Mouse (Mus musculus): ENCODE results near the gene Kifap3. TPM values are rescaled to one million over a fixed set of nuclear protein-coding genes. Genes with fewer than 3 reads are reported as not detected.

Gene Kifap3
- polyA plus RNA-seq, 1 experiment, result 17.5 TPM

- Histone ChIP-seq H3K4me3 (no peak overlapping the region), H3K36me3 (ENCODE audit: control insufficient read depth, insufficient read depth) (peaks cover 4% of the 10 kb centered on the region), H3K27me3 (ENCODE audit: control insufficient read depth, insufficient read depth, insufficient read length) (no peaks in the 10 kb centered on the region), H3K4me2 (ENCODE audit: low read depth) (no peak overlapping the region), H3ac (ENCODE audit: control insufficient read depth, insufficient read length) (no peak overlapping the region), H3K79me2 (ENCODE audit: control insufficient read depth, insufficient read depth) (no peaks in the 10 kb centered on the region)
- TF ChIP-seq CEBPB (IDR thresholded peaks at IDR 0.05; ENCODE audit: insufficient read depth, poor library complexity, severe bottlenecking), result no peak
- no peak for TF ChIP-seq MYOD1 (IDR thresholded peaks at IDR 0.05; ENCODE audit: control insufficient read depth in 1 of 3, insufficient read length in 2 of 3, low read depth in 2 of 3)
- no peak for TF ChIP-seq POLR2A (IDR thresholded peaks at IDR 0.05; ENCODE audit: insufficient read length, low read depth)
- no peak for TF ChIP-seq MYOG (IDR thresholded peaks at IDR 0.05; ENCODE audit: control insufficient read depth in 1 of 3, insufficient read depth in 1 of 3, insufficient read length in 2 of 3, low read depth in 2 of 3)
- TF ChIP-seq USF1 (IDR thresholded peaks at IDR 0.05; ENCODE audit: low read depth), result no peak
- no peak for TF ChIP-seq MAX (IDR thresholded peaks at IDR 0.05; ENCODE audit: low read depth)
- TF ChIP-seq TCF3 (IDR thresholded peaks at IDR 0.05; ENCODE audit: insufficient read length, low read depth), result no peak
- no peak for TF ChIP-seq POLR2AphosphoS2 (IDR thresholded peaks at IDR 0.05; ENCODE audit: insufficient read length, low read depth)
- TF ChIP-seq E2F4 (IDR thresholded peaks at IDR 0.05; ENCODE audit: insufficient read depth), result no peak
- TF ChIP-seq SRF (IDR thresholded peaks at IDR 0.05; ENCODE audit: control insufficient read depth, insufficient read length, low read depth), result no peak
- TF ChIP-seq REST (IDR thresholded peaks at IDR 0.05; ENCODE audit: insufficient read depth, insufficient read length), result no peak
- TF ChIP-seq TCF12 (IDR thresholded peaks at IDR 0.05; ENCODE audit: insufficient read depth, poor library complexity, severe bottlenecking), result no peak
These were observed 62.9 kb downstream of the Kifap3 start for GRCm38 (mm10) chr1:163842238-163842637.

- H3K79me2 ChIP-seq (ENCODE audit: control insufficient read depth, insufficient read depth), result no peaks in the 10 kb centered on the region
These were observed 64.5 kb downstream of the Kifap3 start for GRCm38 (mm10) chr1:163843899-163844298.

GRCm38 (mm10) chr1:163852884-163853560, 73.6 kb downstream of the Kifap3 start:
- TF ChIP-seq MYOD1 (IDR thresholded peaks at IDR 0.05; ENCODE audit: control insufficient read depth in 1 of 3, insufficient read length in 2 of 3, low read depth in 2 of 3) (no peak), SRF (IDR thresholded peaks at IDR 0.05; ENCODE audit: control insufficient read depth, insufficient read length, low read depth) (no peak), E2F4 (IDR thresholded peaks at IDR 0.05; ENCODE audit: insufficient read depth) (no peak), POLR2A (IDR thresholded peaks at IDR 0.05; ENCODE audit: insufficient read length, low read depth) (no peak), MYOG (IDR thresholded peaks at IDR 0.05; ENCODE audit: control insufficient read depth in 1 of 3, insufficient read depth in 1 of 3, insufficient read length in 2 of 3, low read depth in 2 of 3) (no peak), CEBPB (IDR thresholded peaks at IDR 0.05; ENCODE audit: insufficient read depth, poor library complexity, severe bottlenecking) (no peak), POLR2AphosphoS2 (IDR thresholded peaks at IDR 0.05; ENCODE audit: insufficient read length, low read depth) (no peak), USF1 (IDR thresholded peaks at IDR 0.05; ENCODE audit: low read depth) (no peak), TCF12 (IDR thresholded peaks at IDR 0.05; ENCODE audit: insufficient read depth, poor library complexity, severe bottlenecking) (no peak), REST (IDR thresholded peaks at IDR 0.05; ENCODE audit: insufficient read depth, insufficient read length) (no peak), MAX (IDR thresholded peaks at IDR 0.05; ENCODE audit: low read depth) (no peak)
- Histone ChIP-seq H3K27me3 (ENCODE audit: control insufficient read depth, insufficient read depth, insufficient read length) (no peaks in the 10 kb centered on the region), H3ac (ENCODE audit: control insufficient read depth, insufficient read length) (no peak overlapping the region), H3K79me2 (ENCODE audit: control insufficient read depth, insufficient read depth) (no peaks in the 10 kb centered on the region), H3K4me3 (no peak overlapping the region), H3K36me3 (ENCODE audit: control insufficient read depth, insufficient read depth) (peaks cover 16% of the 10 kb centered on the region), H3K4me2 (ENCODE audit: low read depth) (no peak overlapping the region)

More at GRCm38 (mm10) chr1:163843899-163844298, 64.5 kb downstream of the Kifap3 start:
- Histone ChIP-seq H3K4me3 (no peak overlapping the region), H3K36me3 (ENCODE audit: control insufficient read depth, insufficient read depth) (peaks cover 9% of the 10 kb centered on the region), H3ac (ENCODE audit: control insufficient read depth, insufficient read length) (no peak overlapping the region), H3K4me2 (ENCODE audit: low read depth) (no peak overlapping the region), H3K27me3 (ENCODE audit: control insufficient read depth, insufficient read depth, insufficient read length) (no peaks in the 10 kb centered on the region)
- TF ChIP-seq USF1 (IDR thresholded peaks at IDR 0.05; ENCODE audit: low read depth) (no peak), REST (IDR thresholded peaks at IDR 0.05; ENCODE audit: insufficient read depth, insufficient read length) (no peak), POLR2AphosphoS2 (IDR thresholded peaks at IDR 0.05; ENCODE audit: insufficient read length, low read depth) (no peak), SRF (IDR thresholded peaks at IDR 0.05; ENCODE audit: control insufficient read depth, insufficient read length, low read depth) (no peak), TCF3 (IDR thresholded peaks at IDR 0.05; ENCODE audit: insufficient read length, low read depth) (no peak), MYOD1 (IDR thresholded peaks at IDR 0.05; ENCODE audit: control insufficient read depth in 1 of 3, insufficient read length in 2 of 3, low read depth in 2 of 3) (no peak), MAX (IDR thresholded peaks at IDR 0.05; ENCODE audit: low read depth) (no peak), E2F4 (IDR thresholded peaks at IDR 0.05; ENCODE audit: insufficient read depth) (no peak), MYOG (IDR thresholded peaks at IDR 0.05; ENCODE audit: control insufficient read depth in 1 of 3, insufficient read depth in 1 of 3, insufficient read length in 2 of 3, low read depth in 2 of 3) (no peak), POLR2A (IDR thresholded peaks at IDR 0.05; ENCODE audit: insufficient read length, low read depth) (no peak), TCF12 (IDR thresholded peaks at IDR 0.05; ENCODE audit: insufficient read depth, poor library complexity, severe bottlenecking) (no peak), CEBPB (IDR thresholded peaks at IDR 0.05; ENCODE audit: insufficient read depth, poor library complexity, severe bottlenecking) (no peak)

GRCm38 (mm10) chr1:163858420-163858819, 79.0 kb downstream of the Kifap3 start:
- Histone ChIP-seq H3K4me3 (no peak overlapping the region), H3ac (ENCODE audit: control insufficient read depth, insufficient read length) (no peak overlapping the region), H3K79me2 (ENCODE audit: control insufficient read depth, insufficient read depth) (no peaks in the 10 kb centered on the region), H3K4me2 (ENCODE audit: low read depth) (no peak overlapping the region), H3K27me3 (ENCODE audit: control insufficient read depth, insufficient read depth, insufficient read length) (no peaks in the 10 kb centered on the region), H3K36me3 (ENCODE audit: control insufficient read depth, insufficient read depth) (peaks cover 15% of the 10 kb centered on the region)
- TF ChIP-seq MAX (IDR thresholded peaks at IDR 0.05; ENCODE audit: low read depth) (no peak), TCF3 (IDR thresholded peaks at IDR 0.05; ENCODE audit: insufficient read length, low read depth) (no peak), REST (IDR thresholded peaks at IDR 0.05; ENCODE audit: insufficient read depth, insufficient read length) (no peak), POLR2A (IDR thresholded peaks at IDR 0.05; ENCODE audit: insufficient read length, low read depth) (no peak), POLR2AphosphoS2 (IDR thresholded peaks at IDR 0.05; ENCODE audit: insufficient read length, low read depth) (no peak)

Measured in myocyte (in vitro differentiated cells).